Mouse (Mus musculus) CH12.LX (cell line): ENCODE data around the gene Nkx2-5. TPM values are rescaled to one million over a fixed set of nuclear protein-coding genes. Genes with fewer than 3 reads are reported as not detected.
A peak's percentile ranks its signal among the peaks of the same experiment; 100 is the strongest.

Experiments used
- DNase-seq: peaks from one replicate; pipeline ENCODE4 v3.0.0-alpha.2; 2013; ENCODE audit errors: extremely low read depth
- H3K27ac ChIP-seq: 2 replicates; pipeline ENCODE4 v1.5.1; 2012; ENCODE audit warnings: low read depth, mild to moderate bottlenecking, control low read depth, moderate library complexity; ENCODE audit not compliant: insufficient read depth
- H3K27me3 ChIP-seq: replicated peaks from 2 replicates; pipeline ENCODE3; 2012; ENCODE audit warnings: inconsistent platforms
- H3K36me3 ChIP-seq, 2 experiments: replicated peaks in 1 of 2; 2 replicates each; pipeline versions ENCODE3 to v1.6.1; 2012; ENCODE audit warnings: inconsistent platforms in 1 of 2, low read length in 1 of 2, mild to moderate bottlenecking in 1 of 2, mixed read lengths in 1 of 2, moderate library complexity in 1 of 2; ENCODE audit not compliant: control insufficient read depth in 1 of 2, insufficient read depth in 1 of 2
- H3K4me1 ChIP-seq, 2 experiments: 2 replicates each; pipeline ENCODE4 v1.6.1; 2012; ENCODE audit warnings: inconsistent platforms in 1 of 2, moderate library complexity in 1 of 2; ENCODE audit not compliant: insufficient read depth in 2 of 2, control insufficient read depth in 1 of 2
- H3K4me2 ChIP-seq: 2 replicates; pipeline ENCODE4 v1.6.1; 2012; ENCODE audit warnings: low read depth, mild to moderate bottlenecking, control low read depth; ENCODE audit not compliant: poor library complexity, insufficient read depth, severe bottlenecking
- H3K4me3 ChIP-seq, 3 experiments: fragments of 150-350 bp in 1 of 3; sonication (generic) in 1 of 3; replicated peaks in 1 of 3; 2 replicates each; pipeline versions ENCODE3 to v1.5.1; 2011 to 2012; ENCODE audit warnings: low read depth in 2 of 3, low read length in 2 of 3, mild to moderate bottlenecking in 2 of 3, moderate library complexity in 2 of 3, control low read depth in 1 of 3, improper control_type of control experiment in 1 of 3, inconsistent platforms in 1 of 3, mixed read lengths in 1 of 3; ENCODE audit not compliant: poor library complexity in 1 of 3
- H3K79me2 ChIP-seq: replicated peaks from 2 replicates; pipeline ENCODE4 v1.6.1; 2012; ENCODE audit warnings: mild to moderate bottlenecking, moderate library complexity; ENCODE audit not compliant: control insufficient read depth, poor library complexity, insufficient read depth, severe bottlenecking; ENCODE audit errors: extremely low read depth
- H3K9ac ChIP-seq: 2 replicates; pipeline ENCODE4 v1.6.1; 2012; ENCODE audit warnings: low read depth, mild to moderate bottlenecking, control low read depth, moderate library complexity; ENCODE audit not compliant: insufficient read depth
- H3K9me3 ChIP-seq: replicated peaks from 2 replicates; pipeline ENCODE3; 2012; ENCODE audit warnings: low read length, inconsistent platforms, mixed read lengths
- BHLHE40 ChIP-seq: IDR thresholded peaks from 2 replicates; pipeline ENCODE4 v1.6.1; 2011; ENCODE audit warnings: mild to moderate bottlenecking, low read depth, low read length, improper control_type of control experiment
- CHD1 ChIP-seq: IDR thresholded peaks from 2 replicates; pipeline ENCODE4 v1.6.1; 2012; ENCODE audit warnings: low read depth, low read length, improper control_type of control experiment, inconsistent platforms
- CHD2 ChIP-seq: IDR thresholded peaks from 2 replicates; pipeline ENCODE4 v1.6.1; 2011; ENCODE audit warnings: low read length, improper control_type of control experiment
- E2F4 ChIP-seq: IDR thresholded peaks from 2 replicates; pipeline ENCODE4 v1.6.1; 2011; ENCODE audit warnings: low read depth, low read length, improper control_type of control experiment; ENCODE audit not compliant: insufficient replicate concordance
- ELF1 ChIP-seq: IDR thresholded peaks from 2 replicates; pipeline ENCODE4 v1.6.1; 2014; ENCODE audit warnings: low read depth, mild to moderate bottlenecking, inconsistent platforms, low read length, improper control_type of control experiment
- EP300 ChIP-seq: IDR thresholded peaks from 2 replicates; pipeline ENCODE4 v1.6.1; 2011; ENCODE audit warnings: low read length, improper control_type of control experiment
- ETS1 ChIP-seq: conservative IDR thresholded peaks from 2 replicates; pipeline ENCODE4 v1.6.1; 2012; ENCODE audit warnings: low read depth, mild to moderate bottlenecking, inconsistent platforms, low read length, improper control_type of control experiment, moderate library complexity
- GABPA ChIP-seq: IDR thresholded peaks from 2 replicates; pipeline ENCODE4 v1.6.1; 2012; ENCODE audit warnings: low read depth, low read length, improper control_type of control experiment, inconsistent platforms; ENCODE audit not compliant: insufficient replicate concordance
- HCFC1 ChIP-seq: IDR thresholded peaks from 2 replicates; pipeline ENCODE4 v1.6.1; 2012; ENCODE audit warnings: low read depth, mild to moderate bottlenecking, inconsistent platforms, low read length, improper control_type of control experiment
- IRF4 ChIP-seq: IDR thresholded peaks from 2 replicates; pipeline ENCODE4 v1.6.1; 2014; ENCODE audit warnings: low read depth, mild to moderate bottlenecking, inconsistent platforms, low read length, improper control_type of control experiment
- JUN ChIP-seq: IDR thresholded peaks from 2 replicates; pipeline ENCODE4 v1.6.1; 2011; ENCODE audit warnings: low read depth, mild to moderate bottlenecking, low read length, improper control_type of control experiment, moderate library complexity; ENCODE audit not compliant: insufficient read depth
- JUND ChIP-seq: conservative IDR thresholded peaks from 2 replicates; pipeline ENCODE4 v1.6.1; 2011; ENCODE audit warnings: low read depth, low read length, improper control_type of control experiment
- KAT2A ChIP-seq: IDR thresholded peaks from 2 replicates; pipeline ENCODE4 v1.6.1; 2012; ENCODE audit warnings: low read length, improper control_type of control experiment, inconsistent platforms; ENCODE audit not compliant: insufficient replicate concordance
- MAFK ChIP-seq: IDR thresholded peaks from 2 replicates; pipeline ENCODE4 v1.6.1; 2011; ENCODE audit warnings: low read length, improper control_type of control experiment; ENCODE audit not compliant: insufficient replicate concordance
- MAX ChIP-seq: IDR thresholded peaks from 2 replicates; pipeline ENCODE4 v1.6.1; 2011; ENCODE audit warnings: low read length, improper control_type of control experiment
- MAZ ChIP-seq: IDR thresholded peaks from 2 replicates; pipeline ENCODE4 v1.6.1; 2012; ENCODE audit warnings: low read depth, mild to moderate bottlenecking, inconsistent platforms, low read length, improper control_type of control experiment, moderate library complexity
- MXI1 ChIP-seq: IDR thresholded peaks from 2 replicates; pipeline ENCODE4 v1.6.1; 2011; ENCODE audit warnings: mild to moderate bottlenecking, low read depth, low read length, improper control_type of control experiment
- MYC ChIP-seq: IDR thresholded peaks from 2 replicates; pipeline ENCODE4 v1.6.1; 2011; ENCODE audit warnings: low read depth, mild to moderate bottlenecking, improper control_type of control experiment, low read length
- NELFE ChIP-seq: IDR thresholded peaks from 2 replicates; pipeline ENCODE4 v1.6.1; 2011; ENCODE audit warnings: low read depth, low read length, improper control_type of control experiment
- NRF1 ChIP-seq: IDR thresholded peaks from 2 replicates; pipeline ENCODE4 v1.6.1; 2014; ENCODE audit warnings: low read depth, mild to moderate bottlenecking, inconsistent platforms, low read length, improper control_type of control experiment, moderate library complexity
- POLR2AphosphoS2 ChIP-seq: IDR thresholded peaks from 2 replicates; pipeline ENCODE4 v1.6.1; 2011; ENCODE audit warnings: low read depth, low read length, improper control_type of control experiment
- RAD21 ChIP-seq: IDR thresholded peaks from 2 replicates; pipeline ENCODE4 v1.6.1; 2011; ENCODE audit warnings: low read depth, mild to moderate bottlenecking, low read length, improper control_type of control experiment, moderate library complexity
- RCOR1 ChIP-seq: conservative IDR thresholded peaks from 2 replicates; pipeline ENCODE4 v1.6.1; 2012; ENCODE audit warnings: low read depth, mild to moderate bottlenecking, inconsistent platforms, low read length, improper control_type of control experiment
- SIN3A ChIP-seq: IDR thresholded peaks from 2 replicates; pipeline ENCODE4 v1.6.1; 2012; ENCODE audit warnings: low read length, improper control_type of control experiment, inconsistent platforms
- SMC3 ChIP-seq: IDR thresholded peaks from 2 replicates; pipeline ENCODE4 v1.6.1; 2011; ENCODE audit warnings: low read depth, low read length, improper control_type of control experiment
- TBP ChIP-seq: conservative IDR thresholded peaks from 2 replicates; pipeline ENCODE4 v1.6.1; 2011; ENCODE audit warnings: low read depth, low read length, improper control_type of control experiment
- UBTF ChIP-seq: IDR thresholded peaks from 2 replicates; pipeline ENCODE4 v1.6.1; 2012; ENCODE audit warnings: low read depth, mild to moderate bottlenecking, inconsistent platforms, low read length, improper control_type of control experiment, moderate library complexity
- USF1 ChIP-seq: IDR thresholded peaks from 2 replicates; pipeline ENCODE4 v1.6.1; 2014; ENCODE audit warnings: low read depth, mild to moderate bottlenecking, inconsistent platforms, low read length, improper control_type of control experiment
- ZKSCAN1 ChIP-seq: IDR thresholded peaks from 2 replicates; pipeline ENCODE4 v1.6.1; 2012; ENCODE audit warnings: low read depth, inconsistent platforms, low read length, improper control_type of control experiment, borderline replicate concordance
- ZMIZ1 ChIP-seq: IDR thresholded peaks from 2 replicates; pipeline ENCODE4 v1.6.1; 2012; ENCODE audit warnings: low read depth, mild to moderate bottlenecking, inconsistent platforms, low read length, improper control_type of control experiment
- ZNF384 ChIP-seq: IDR thresholded peaks from 2 replicates; pipeline ENCODE4 v1.6.1; 2012; ENCODE audit warnings: low read depth, low read length, improper control_type of control experiment, inconsistent platforms
- dilution Hi-C: fragments of 300-500 bp; cut with MboI; formaldehyde crosslinking; loops from 2 replicates; pipeline ENCODE4 v1.14.3; 2020; ENCODE audit warnings: low sequenced_read_pairs; ENCODE audit not compliant: extremely low pct_unique_long_range_greater_than_20kb, extremely low pct_ligation_motif_present
- in situ Hi-C: fragments of 300-500 bp; cut with MboI; formaldehyde crosslinking; loops from 3 replicates; pipeline ENCODE4 v1.14.3; 2019; ENCODE audit warnings: low sequenced_read_pairs, low pct_ligation_motif_present, low pct_unique_long_range_greater_than_20kb, mixed read lengths
- polyA plus RNA-seq: library from polyadenylated mRNA; unstranded; fragments of >175 nt; gene quantifications from 2 replicates; pipeline ENCODE4 v1.2.1, GENCODE M21; 2012; ENCODE audit warnings: low read depth; ENCODE audit not compliant: insufficient read length
- total RNA-seq, 2 experiments: library from RNA; depleted of rRNA; stranded (reverse); fragments of 300-350 nt in 1 of 2; fragments of >200 nt in 1 of 2; gene quantifications; 2 replicates each; pipeline ENCODE4 v1.2.3; 2012 to 2014

The Nkx2-5 gene
- total and polyA plus RNA-seq, 3 experiments, result not detected

GRCm38 (mm10) chr17:26886047-26886749 is 41.4 kb upstream of the Nkx2-5 start (continued):
- TF ChIP-seq ZMIZ1 (no peak), UBTF (no peak), IRF4 (peak; percentile 74), SIN3A (peak; percentile 98), BHLHE40 (peak; percentile 100), CHD1 (no peak), RAD21 (peak; percentile 93), USF1 (peak; percentile 87), ETS1 (peak; percentile 67), HCFC1 (no peak; the same call in 1 of the 2 replicates), EP300 (no peak)

GRCm38 (mm10) chr17:26884995-26885926 is 40.5 kb upstream of the Nkx2-5 start:
- peaks cover 3 to 48% of the 10 kb centered on the region in 2 experiments; a peak in 3 of 4 replicates for H3K4me1 ChIP-seq
- DNase-seq, result peak; percentile 88
- no peak overlapping the region for H3K27ac ChIP-seq
- H3K4me3 ChIP-seq, result peak overlapping the region; percentile 71 to 80 (median 72)
- peak overlapping the region; percentile 67 for H3K4me2 ChIP-seq
- H3K79me2 ChIP-seq, result peaks cover 9% of the 10 kb centered on the region; the same call in 1 of the 2 replicates
- peak overlapping the region; percentile 29 for H3K9ac ChIP-seq
- peaks cover 2 to 34% of the 10 kb centered on the region in 2 experiments for H3K36me3 ChIP-seq
- dilution Hi-C loops, result no loop called here
- H3K27me3 ChIP-seq, result no peaks in the 10 kb centered on the region
- peaks cover 9% of the 10 kb centered on the region for H3K9me3 ChIP-seq
- in situ Hi-C loops, result loop anchor here (5.0 to 10.0 kb wide), 3 partner anchors 103 to 410 kb away; partner anchors contain the start of gene Bnip1
- TF ChIP-seq JUND (no peak), E2F4 (no peak), ZKSCAN1 (no peak), SMC3 (peak; percentile 62), BHLHE40 (peak; percentile 48; the same call in 1 of the 2 replicates), USF1 (peak; percentile 18; the same call in 1 of the 2 replicates), MAFK (no peak), NELFE (0 out of 2 replicates have a peak, but pooled peaks have one; percentile 54), CHD2 (no peak), JUN (no peak), UBTF (no peak), MYC (peak; percentile 92), ZMIZ1 (peak; percentile 60; the same call in 1 of the 2 replicates), TBP (peak; percentile 67; the same call in 1 of the 2 replicates), MXI1 (peak; percentile 97), HCFC1 (peak; percentile 41), KAT2A (no peak), ELF1 (no peak), POLR2AphosphoS2 (no peak), RCOR1 (no peak), SIN3A (peak; percentile 59; the same call in 1 of the 2 replicates), MAZ (no peak), ZNF384 (no peak), IRF4 (peak; percentile 47), GABPA (no peak), NRF1 (0 out of 2 replicates have a peak, but pooled peaks have one; percentile 15), MAX (peak; percentile 76)
